Mouse (Mus musculus) brain, embryonic 14.5 days (tissue): ENCODE data around the gene Gak. TPM values are rescaled to one million over a fixed set of nuclear protein-coding genes. Genes with fewer than 3 reads are reported as not detected.

ENCODE experiments used
- DNase-seq: peaks from one replicate; pipeline ENCODE4 v3.0.0-alpha.2; 2011; ENCODE audit warnings: low read depth
- CTCF ChIP-seq: fragments of 200-500 bp; IDR thresholded peaks from 2 replicates; pipeline ENCODE4 v1.5.1; 2012; ENCODE audit warnings: inconsistent platforms, mild to moderate bottlenecking, moderate library complexity, borderline replicate concordance; ENCODE audit not compliant: insufficient read depth, insufficient read length; ENCODE audit errors: extremely low read depth
- POLR2A ChIP-seq: fragments of 200-500 bp; IDR thresholded peaks from 2 replicates; pipeline ENCODE4 v1.6.1; 2012; ENCODE audit warnings: mild to moderate bottlenecking, inconsistent platforms, borderline replicate concordance; ENCODE audit not compliant: poor library complexity, insufficient read depth, insufficient read length, severe bottlenecking; ENCODE audit errors: extremely low read depth
- polyA plus RNA-seq: library from polyadenylated mRNA; depleted of rRNA; stranded (reverse); fragments of >200 nt; gene quantifications from 2 replicates; pipeline ENCODE4 v1.2.3, GENCODE M21; 2012

Gak gene
- polyA plus RNA-seq, 1 experiment: 68.3 TPM

DNA sequence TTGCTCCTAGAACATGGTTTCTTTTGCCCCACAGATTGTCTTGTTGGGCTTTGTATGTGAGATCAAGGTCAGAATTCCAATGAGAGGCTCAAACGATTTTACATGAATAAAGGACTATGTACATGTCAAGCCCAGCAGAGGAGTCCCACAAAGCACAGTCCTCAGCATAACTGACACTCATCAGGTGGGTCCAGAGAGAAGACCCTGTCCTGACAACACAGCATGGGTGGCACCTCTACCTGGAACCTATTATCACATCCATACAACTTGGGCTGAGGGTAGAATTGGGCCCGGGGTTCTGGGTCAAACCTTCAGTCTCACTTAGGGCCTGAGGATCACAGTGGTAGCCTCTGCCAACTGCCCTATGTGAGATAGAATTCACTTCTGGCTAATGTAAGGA, 64.2 kb downstream of the Gak start:
- DNase-seq: no peak
- TF ChIP-seq POLR2A: no peak
- TF ChIP-seq CTCF: no peak

DNA sequence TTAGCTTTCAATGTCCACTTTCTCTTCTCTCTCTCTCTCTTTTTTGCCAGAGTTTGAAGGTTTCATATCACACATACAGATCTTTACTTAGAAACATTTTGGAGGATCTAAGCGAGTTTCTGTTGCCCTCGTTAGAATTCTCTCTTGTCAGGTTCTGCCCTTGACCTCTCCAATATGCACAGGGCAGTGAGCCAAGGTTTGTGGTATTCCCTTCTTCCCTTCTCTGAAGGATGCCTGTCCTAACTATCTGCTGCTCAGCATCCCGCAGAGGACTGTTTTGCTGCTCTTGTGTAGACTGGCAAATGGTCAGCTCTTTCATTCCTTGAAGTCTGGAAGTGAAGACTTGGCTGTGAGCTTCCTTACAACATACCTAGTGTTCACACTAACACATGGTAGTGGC, 65.2 kb downstream of the Gak start:
- DNase-seq: no peak
- no peak for TF ChIP-seq CTCF
- TF ChIP-seq POLR2A: no peak

DNA sequence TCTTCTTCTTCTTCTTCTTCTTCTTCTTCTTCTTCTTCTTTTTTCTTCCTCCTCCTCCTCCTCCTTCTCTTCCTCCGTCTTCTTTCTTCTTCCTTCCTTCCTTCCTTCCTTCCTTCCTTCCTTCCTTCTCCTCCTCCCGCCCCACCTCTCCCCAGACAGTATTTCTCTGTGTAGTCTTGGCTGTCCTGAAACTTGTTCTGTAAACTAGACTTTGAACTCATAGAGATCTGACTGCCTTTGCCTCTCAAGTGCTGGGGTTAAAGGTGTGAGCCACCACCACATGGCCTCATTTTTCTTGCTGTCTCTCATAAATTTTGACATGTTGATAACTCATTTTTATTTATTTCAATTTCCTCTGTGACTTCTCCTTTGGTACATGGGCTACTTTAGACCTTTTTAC, 67.1 kb downstream of the Gak start:
- TF ChIP-seq POLR2A: no peak
- no peak for TF ChIP-seq CTCF
- no peak for DNase-seq

- TF ChIP-seq POLR2A: no peak
- no peak for TF ChIP-seq CTCF
- DNase-seq: no peak
These were observed 72.6 kb downstream of the Gak start for GRCm38 (mm10) chr5:108556986-108557385.

DNA sequence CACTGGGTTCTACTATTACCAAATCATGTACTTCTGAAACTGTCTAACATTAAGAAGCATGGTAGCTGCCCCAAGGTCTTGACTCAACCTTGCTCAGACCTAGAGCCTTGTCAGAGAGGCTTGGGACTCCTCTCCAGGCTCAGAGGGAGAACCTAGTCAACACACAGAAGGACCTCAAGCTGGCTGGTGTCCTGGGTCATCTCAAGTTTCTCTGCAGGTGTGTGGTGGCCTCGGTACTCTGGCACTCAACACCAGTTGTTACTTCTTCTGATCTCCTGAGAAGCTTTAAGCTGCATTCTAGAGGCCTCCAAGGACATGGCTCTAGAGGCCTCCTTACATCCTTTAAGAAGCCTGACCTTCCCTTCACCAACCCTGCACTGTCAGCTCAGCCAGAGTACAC, 75.5 kb downstream of the Gak start:
- DNase-seq: no peak
- TF ChIP-seq POLR2A (no peak), CTCF (no peak)

DNA sequence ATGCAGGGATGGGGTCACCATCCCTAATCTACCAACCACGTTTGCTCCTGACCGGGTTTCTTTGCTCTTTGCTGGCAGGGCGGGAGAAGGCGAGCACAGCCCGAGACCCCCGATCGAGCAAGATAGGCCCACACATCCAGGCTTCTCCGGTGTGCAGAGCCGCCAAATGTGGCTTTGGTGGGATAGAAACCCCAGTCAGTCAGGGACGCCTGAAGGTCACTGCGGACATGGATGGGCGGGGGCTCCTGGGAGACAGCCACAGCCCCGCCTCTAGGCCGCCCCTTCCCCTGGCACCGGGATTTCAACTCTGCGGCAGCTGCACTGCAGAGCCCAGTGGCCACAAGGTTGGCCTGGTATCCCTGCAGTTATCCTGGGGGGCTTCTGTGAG, 79.4 kb downstream of the Gak start:
- DNase-seq: peak; percentile 37

GRCm38 (mm10) chr5:108549489-108550206, 79.9 kb downstream of the Gak start, which contains the start of gene Cplx1:
TSS of gene Cplx1 (minus strand) at chr5:108550024.
- peak; percentile 79 for DNase-seq
- TF ChIP-seq CTCF (no peak), POLR2A (peak; percentile 47; the same call in 1 of the 2 replicates)

More for the DNA sequence above, 79.4 kb downstream of the Gak start:
- TF ChIP-seq CTCF (no peak), POLR2A (no peak)

DNA sequence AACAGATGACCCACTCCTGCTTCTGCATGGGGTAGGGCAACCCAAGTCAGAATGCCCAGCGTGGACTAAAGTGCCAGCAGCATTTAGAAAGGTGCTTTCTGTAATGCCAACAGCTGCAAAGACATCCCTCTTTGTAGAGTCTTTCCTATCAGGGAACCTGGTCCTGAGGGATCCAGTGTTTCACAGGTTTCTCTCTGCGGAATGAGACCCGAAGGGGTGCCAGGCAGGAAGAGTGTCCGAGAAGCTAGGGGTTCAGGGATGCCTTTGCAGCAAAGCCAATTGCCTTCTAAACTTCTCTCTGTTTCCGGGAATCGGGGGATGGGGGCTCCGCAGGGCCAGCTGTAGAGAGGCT, 80.4 kb downstream of the Gak start:
- DNase-seq: no peak
- TF ChIP-seq CTCF: no peak
- TF ChIP-seq POLR2A: no peak

GRCm38 (mm10) chr5:108547636-108548035, 81.9 kb downstream of the Gak start:
- TF ChIP-seq CTCF (no peak), POLR2A (no peak)
- no peak for DNase-seq

DNA sequence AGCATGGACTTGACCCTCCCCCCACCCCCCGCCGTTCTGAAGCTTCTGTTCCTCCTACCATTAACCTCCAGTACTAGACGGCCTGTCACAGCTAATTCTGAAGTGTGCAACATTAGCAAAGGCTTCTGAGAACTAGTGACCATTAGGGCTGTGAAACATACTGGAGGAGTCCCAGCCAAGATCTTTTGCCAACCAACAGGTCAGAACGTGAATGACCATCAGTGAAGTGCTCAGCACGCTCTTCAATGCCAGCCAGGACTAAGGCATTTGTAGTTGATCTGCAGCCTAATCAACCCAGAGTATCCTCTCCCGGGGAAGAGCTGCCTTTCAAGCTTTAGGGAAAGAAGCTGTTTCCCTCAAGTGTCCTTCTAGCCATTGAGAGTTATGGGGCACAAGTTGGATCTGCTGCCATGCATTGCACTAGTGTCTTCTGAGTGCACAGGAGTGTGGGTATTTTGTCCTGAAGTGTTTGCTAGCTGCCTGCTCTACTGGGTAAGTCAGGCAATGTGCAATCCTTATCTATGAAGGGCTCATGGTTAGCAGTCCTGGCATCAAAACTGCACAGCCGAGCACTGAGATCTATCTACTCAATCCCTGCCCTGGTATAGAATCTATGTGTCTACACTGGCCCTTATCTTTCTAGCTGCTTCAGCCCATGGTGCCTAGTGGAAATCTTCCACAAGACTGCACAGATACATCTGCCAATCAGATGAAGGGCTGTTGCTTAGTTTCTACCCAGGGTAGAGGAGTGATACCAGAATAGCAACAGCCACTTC, 85.9 kb downstream of the Gak start:
- TF ChIP-seq CTCF (no peak), POLR2A (no peak)
- DNase-seq: no peak

GRCm38 (mm10) chr5:108534188-108534587, 95.4 kb downstream of the Gak start:
- no peak for TF ChIP-seq CTCF
- TF ChIP-seq POLR2A: no peak
- no peak for DNase-seq
